Mouse (Mus musculus): Measurements from ENCODE around the gene Ralgapa1. TPM values are rescaled to one million over a fixed set of nuclear protein-coding genes. Genes with fewer than 3 reads are reported as not detected.
A peak's percentile ranks its signal among the peaks of the same experiment; 100 is the strongest.
"Not testable (repeated sequence)": the region's sequence is repeated elsewhere in the genome, so short reads cannot be mapped to it uniquely, and the experiment has no call there.

Ralgapa1 gene
- polyA plus RNA-seq, 3 experiments from 2014 or later, result 8.2 to 21.3 (median 15.5) TPM

DNA sequence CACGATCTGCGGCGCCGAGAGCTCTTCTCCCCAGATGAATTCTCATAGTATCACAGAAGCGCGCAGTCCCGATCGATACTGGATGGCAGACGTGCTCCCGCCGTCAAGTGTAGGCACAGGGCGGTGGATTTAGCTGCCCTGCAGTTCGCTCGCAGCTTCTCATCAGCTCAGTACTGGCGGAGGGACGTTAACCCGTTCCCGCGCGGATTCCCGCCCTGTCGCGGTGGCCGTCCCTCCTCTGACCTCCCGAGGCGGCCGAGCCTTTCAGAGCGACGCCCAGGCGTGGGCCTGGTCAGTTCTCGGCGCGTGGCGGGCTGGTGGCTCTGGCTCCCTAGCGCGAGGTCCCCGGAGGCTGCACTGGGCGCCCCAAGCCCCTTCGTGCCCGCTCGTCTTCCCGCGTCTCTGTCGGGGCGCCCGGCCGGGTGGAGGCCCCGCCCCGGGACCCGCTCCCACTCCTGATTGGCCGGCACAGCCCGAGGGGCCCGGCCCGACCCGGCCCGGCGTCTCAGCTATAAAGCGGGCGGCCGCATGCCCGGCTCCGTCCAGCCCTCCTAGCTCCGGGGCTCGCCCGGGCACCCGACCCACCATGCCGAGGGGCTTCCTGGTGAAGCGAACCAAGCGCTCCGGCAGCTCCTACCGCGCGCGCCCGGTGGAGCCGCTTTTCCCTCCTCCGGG, 221.9 kb downstream of the Ralgapa1 start, which contains the start of gene Insm2:
TSS of gene Insm2 (plus strand) at position 541 of the 675 bp plus-strand sequence.
- ATAC-seq, result no peak

DNA sequence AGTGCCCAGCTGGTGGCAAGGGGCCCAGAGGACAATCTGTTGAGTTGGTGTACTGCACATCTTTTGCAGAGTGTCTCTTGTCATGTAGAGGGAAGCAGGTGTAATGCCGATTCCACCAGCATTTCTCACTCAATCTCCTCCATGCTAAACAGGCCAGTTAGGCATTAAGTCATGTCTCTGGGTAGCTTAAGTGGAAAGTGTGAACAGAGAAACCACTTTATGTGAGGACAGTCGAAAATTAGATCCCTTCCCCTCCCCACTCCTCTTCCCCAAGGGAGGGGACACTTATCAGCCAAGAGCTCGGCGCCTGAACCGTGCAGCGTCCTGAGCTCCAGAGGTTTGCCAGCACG, 222.5 kb downstream of the Ralgapa1 start:
- ATAC-seq, result no peak

DNA sequence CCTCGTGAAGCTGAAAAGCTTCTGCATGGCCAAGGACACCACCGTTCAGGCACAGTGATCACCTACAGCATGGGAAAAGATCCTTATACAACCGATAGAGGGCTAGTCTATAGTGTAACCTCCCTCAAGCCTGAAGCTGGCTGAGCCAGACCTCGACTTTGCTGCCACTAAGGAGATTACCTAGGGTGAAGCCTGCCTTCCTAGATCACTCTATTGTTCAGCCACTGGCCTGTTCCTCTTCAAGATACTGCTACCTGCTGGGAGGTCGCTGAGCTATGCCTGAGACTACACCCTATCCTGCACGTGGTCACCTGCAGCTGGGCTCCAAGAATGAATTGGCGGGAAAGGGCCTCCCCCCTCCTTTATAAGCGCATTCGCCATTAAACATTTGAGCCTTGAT, 234.0 kb downstream of the Ralgapa1 start:
- ATAC-seq, result not testable (repeated sequence)

DNA sequence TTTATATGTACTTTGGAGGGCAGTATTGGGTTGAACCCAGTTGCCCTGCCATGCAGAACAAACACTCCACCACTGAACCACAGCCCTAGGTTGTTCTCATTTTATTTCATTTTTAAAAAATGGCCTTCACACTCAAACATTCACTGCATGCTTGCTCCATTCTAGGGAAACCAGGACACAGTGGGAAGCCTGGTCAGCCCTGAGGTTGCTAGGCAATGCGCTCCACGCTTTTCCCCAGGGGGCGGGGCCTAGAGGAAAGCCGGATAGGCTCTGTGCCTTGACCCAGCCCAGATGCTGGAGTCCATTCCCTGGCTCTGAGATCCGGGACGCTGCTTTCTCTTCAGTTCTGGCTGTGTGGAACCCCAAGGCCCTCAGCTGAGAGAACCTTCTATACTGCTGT, 247.2 kb downstream of the Ralgapa1 start:
- ATAC-seq, result no peak

DNA sequence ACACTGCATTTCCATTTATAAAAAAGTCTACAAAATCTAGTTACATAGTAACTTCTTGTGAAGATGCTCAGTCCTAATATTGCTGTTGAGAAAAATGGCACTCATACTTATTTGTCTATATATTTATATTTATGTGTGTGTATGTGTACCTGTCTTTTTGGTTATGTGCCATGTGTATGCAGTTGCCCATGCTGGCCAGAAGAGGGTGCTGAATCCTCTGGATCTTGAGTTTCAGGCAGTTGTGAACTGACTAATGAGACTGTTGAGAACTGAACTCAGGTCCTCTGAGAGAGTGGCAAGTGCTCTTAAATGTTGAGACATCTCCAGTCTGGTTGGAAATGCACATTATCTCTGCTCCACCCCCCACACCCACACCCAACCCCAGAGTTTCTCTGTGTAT, 247.9 kb downstream of the Ralgapa1 start:
- no peak for ATAC-seq

DNA sequence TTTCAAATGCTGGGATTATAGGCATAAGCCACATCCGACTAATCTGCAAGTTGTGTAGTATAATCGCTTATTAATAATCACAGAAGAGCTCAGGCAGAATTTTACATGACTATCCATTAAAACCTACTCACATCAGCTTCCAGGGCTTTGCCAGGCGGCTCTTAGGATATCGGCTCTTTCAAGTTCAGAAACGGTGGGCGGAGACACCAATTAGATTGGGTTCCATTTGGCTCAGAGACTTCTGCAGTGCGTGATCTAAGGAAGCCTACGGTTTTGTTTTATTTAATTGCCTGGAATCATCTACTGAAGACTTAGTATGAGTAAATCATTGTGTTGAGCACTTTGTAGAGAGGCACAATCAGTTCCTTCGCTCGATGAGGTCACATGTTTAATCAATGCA, 249.3 kb downstream of the Ralgapa1 start:
- no peak for ATAC-seq

DNA sequence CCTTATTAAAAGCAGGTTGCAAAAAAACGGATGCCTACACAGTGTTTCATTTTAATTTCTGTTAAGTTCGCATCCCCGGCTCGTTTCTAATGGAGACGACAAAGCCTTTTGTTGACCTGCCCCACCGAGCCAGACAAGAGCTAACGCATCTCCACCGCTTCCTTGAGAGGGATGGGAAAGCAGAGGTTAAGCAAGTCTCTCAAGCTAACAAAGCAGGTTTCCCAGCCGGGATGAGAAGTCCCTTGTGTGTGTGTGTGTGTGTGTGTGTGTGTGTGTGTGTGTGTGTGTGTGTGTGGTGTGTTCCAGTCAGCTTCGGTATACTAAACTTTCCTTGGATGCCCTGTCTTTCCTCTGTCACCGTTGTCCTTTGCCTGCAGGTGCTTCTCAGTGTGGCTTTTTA, 249.8 kb downstream of the Ralgapa1 start:
- ATAC-seq, result no peak

DNA sequence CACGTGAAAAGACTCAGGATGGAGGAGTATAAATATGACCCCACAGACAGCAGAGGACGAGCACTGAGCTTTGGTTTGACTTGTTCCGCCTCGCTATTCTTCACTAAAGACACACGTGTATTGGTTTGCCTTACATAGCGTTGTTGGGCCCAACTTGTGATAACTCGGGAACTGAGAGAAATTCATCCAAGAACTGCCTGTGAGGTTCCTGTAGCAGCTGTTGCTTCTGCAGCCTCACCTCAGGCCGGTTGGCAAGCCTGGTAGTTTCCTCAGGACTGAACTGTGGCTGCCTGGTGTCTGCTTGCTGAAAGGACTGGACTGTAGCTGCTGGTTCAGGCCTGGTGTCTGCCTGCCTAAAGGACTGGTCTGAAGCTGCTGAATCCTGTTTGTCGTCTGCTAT, 250.3 kb downstream of the Ralgapa1 start:
- ATAC-seq, result no peak

DNA sequence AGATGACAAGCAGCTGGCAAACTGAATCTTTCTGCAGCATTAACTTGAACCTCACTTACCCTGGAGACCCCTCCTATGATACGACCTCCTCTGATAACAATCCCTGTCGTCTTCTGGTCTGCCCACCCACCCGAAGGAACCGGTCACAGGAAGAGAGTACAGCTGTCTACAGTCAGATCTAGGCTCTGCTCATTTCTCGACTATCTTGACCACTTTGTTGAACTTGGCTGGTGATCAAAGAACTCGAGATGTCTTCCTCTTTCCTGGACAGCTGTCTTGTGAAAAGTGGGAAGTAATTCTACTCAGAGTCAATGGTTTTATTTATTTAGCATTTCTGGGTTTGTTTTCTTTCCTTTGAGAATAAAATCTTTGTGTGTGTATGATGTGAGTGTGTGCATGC, 251.3 kb downstream of the Ralgapa1 start:
- ATAC-seq, result no peak

DNA sequence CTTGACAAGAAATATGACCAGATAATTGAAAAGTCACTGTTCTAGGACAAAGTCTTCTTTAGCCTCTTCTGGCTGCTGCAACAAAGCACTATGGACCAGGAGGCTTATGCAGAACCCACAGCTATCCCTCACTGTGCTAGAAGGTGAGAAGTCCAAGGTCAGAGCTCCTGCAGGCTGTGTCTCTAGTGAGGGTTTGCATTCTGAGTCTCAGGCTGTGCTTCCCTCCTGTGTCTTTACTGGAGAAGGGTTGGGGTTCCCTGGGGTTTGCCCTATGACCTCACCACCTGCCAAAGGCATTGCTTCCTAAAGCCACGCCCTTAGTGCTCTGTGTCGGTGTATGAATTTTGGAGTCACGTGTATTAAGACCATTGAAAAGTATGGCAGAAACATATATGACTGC, 252.5 kb downstream of the Ralgapa1 start:
- ATAC-seq, result no peak

DNA sequence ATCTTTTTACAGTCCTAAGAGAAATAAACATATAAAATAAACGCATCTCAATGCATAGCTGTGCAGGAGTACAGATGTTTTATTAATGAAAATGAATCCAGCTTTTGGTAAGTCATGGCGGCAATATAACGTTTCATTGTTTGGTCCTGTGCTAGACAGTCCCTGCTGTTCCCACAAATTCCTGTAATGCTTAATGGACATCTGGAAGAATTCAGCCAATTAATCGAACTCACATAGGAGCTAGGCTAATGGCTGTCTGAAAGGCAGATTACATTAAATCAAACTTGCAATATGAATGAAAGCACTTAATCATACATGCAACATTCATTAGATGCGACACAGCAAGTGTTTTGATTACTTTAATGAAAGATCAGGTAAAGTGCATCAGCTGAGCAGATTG, 254.1 kb downstream of the Ralgapa1 start:
- no peak for ATAC-seq

DNA sequence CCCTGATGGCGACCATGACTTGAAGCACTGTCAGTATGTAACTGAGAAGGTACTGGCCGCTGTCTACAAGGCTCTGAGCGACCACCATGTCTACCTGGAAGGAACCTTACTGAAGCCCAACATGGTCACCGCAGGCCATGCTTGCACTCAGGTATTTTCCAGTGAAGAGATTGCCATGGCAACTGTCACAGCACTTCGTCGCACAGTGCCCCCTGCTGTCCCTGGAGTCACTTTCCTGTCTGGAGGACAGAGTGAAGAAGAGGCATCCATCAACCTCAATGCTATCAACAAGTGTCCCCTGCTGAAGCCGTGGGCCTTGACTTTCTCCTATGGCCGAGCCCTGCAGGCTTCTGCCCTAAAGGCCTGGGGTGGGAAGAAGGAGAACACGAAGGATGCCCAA, 255.1 kb downstream of the Ralgapa1 start:
- ATAC-seq, result no peak

DNA sequence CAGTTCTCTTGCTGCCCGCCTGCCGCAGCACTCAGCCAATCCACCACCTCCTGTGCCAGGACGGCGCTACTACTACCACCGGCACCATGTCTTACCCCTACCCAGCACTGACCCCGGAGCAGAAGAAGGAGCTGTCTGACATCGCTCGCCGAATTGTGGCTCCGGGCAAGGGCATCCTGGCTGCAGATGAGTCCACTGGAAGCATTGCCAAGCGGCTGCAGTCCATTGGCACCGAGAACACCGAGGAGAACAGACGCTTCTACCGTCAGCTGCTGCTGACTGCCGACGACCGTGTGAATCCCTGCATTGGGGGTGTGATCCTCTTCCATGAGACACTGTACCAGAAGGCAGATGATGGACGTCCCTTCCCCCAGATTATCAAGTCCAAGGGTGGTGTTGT, 255.8 kb downstream of the Ralgapa1 start, which contains the start of gene Aldoart2:
TSS of gene Aldoart2 (plus strand) at position 34 of the 400 bp plus-strand sequence.
- no peak for ATAC-seq

DNA sequence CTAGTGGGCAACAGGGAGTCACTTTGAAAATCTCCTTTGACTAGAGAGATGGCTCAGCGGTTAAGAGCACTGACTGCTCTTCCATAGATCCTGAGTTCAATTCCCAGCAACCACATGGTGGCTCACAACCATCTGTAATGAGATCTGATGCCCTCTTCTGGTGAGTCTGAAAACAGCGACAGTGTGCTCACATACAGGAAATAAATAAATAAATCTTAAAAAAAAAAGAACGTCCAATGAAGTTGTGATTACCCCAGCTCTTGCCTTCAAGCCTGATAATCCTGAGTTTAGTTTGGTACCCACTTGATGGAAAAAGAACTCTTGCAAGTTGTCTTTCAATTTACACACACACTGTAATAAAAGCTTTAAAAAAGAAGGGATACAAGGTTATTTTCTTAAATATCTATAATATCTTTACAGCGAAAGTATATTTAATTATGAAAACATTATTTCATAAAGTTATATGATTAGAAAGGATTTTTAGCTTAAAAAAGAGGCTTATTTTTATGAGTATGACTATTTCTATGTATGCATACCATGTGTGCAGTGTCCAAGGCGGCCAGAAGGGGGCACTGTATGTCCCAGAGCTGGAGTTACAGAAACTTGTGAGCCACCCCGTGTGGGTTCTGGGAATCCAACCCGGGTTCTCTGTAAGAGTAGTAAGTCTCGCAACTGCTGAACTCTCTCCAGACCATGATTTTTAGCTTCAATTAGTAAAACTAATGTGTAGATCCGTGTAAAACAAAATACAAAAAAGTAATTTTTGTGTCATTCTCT, 256.6 kb downstream of the Ralgapa1 start:
- ATAC-seq, result no peak

DNA sequence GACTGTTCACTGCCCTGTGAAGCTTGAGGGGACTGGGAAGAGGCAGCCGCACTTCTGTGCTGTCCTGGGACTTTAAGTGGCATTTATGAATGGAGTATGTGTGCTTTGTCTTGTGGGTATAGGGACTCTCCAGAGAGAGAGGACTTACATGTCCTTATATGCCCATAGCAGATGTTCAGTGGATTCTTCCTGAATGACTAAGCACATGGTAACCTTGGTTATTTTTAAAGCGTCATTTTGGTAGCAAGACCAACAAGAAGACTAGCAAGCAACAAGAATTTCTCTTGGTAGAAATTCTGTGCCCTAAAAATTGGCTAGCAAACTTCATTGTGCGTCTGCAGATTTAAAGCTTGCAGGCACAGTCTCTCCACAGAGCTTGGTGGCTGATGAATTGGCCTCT, 257.2 kb downstream of the Ralgapa1 start:
- ATAC-seq, result no peak

DNA sequence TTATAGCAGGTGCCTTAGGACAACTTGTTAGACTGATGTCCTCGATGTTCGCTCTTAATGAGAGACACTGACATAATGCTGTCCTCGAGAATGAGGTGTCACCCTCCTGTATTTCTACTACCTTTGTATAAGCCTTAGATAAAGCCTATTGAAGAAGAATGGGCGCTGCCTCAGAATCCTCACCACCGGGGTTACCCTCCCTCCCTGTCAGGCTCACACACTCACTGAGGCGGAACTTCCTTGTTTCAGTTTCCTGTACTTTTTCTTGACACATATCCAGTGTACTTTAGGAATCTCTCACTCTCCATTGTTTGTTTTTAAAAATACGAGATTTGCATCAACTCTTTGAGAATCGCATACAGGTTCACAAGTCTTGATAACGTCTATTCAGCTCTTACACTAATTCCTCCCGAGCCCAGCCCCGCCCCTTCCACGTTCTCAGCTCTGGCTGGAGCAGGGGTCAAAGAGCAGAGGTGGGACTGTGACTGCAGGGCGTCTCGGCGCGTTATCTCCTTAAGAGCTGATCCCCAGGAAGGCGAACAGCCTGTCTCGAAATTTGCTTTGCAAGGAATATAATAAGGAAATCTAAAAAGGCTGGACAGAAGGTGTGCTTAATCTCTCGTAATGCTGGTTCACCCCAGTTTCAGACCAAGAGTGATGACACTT, 260.8 kb downstream of the Ralgapa1 start:
- peak; percentile 72 for ATAC-seq

DNA sequence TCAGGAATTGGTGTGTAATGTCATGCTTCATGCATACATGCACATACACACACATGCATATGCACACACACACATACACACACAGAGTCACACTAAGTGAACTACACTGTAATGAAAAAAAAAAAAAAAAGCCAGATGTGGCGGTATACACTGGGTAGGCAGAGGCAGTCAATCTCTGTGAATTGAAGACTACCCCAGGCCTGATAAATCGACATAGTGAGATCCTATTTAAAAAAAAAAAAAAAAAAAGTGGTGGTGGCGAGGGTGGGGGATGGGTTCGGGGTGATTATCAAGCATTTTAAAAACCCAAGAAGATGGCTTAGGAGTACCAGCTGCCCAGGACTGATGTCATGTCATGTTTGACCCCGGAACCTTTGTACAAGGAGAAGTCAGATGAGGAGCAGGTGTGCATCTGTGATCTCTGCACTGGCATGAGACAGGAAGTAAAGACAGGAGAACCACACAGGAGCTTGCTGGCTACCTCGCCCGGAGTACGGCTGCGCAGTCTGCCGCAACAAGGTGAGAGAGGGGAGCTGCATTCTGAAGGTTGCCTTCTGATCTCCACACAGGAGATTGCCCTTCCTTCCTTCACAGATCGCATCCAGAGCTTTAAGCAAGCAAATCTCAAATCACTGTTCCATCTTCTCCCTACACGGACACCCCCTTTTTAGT, 261.6 kb downstream of the Ralgapa1 start:
- no peak for ATAC-seq

DNA sequence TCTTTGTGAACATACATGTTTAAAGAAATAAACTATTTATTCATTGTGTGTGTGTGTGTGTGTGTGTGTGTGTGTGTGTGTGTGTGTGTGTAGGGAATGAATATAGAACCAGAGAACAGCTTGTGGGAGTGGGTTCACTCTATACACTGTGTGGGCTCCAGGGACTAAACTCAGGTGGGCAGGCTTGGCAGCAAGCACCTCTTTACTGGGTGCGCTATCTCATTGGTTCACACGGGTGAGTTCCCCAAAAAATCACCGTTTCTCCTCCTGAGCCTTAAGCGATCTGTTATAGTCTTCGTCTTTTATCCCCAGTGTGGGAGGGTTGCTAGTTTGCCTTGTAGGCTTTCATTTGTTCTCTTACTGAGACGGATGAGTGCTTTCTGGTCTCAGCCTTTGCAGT, 263.1 kb downstream of the Ralgapa1 start:
- no peak for ATAC-seq

DNA sequence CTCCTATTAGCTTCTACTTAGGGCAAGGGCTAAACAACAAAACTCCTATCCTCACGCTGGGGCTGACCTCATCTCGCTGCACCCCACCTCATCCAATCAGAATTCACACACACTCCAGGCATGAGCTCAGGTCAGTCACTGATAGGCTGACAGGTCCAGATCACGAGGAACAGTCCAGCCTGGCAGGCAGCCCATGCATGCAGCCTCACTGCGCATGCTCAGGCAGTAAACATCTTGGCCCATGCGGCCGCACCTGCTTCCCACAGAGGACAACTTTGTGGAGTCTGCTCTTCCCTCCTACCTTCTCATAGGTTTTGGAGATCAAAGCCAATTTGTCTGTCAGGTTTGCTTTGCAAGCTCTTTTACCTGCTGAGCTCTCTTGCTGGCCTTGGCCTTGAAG, 266.1 kb downstream of the Ralgapa1 start:
- not testable (repeated sequence) for ATAC-seq

Data from inflammation-experienced regulatory T-cells, adult 6 months (primary cell).